Mouse (Mus musculus): ENCODE measurements around the gene Olfr1259.

- TF ChIP-seq POLR2A (IDR thresholded peaks at IDR 0.05; ENCODE audit: insufficient read depth, low read length) (no peak), CTCF (IDR thresholded peaks at IDR 0.05; ENCODE audit: low read depth, low read length) (no peak), EP300 (IDR thresholded peaks at IDR 0.05; ENCODE audit: insufficient read depth, low read depth, low read length) (no peak)
Measured at GRCm38 (mm10) chr2:89927009-89927408, 21.5 kb downstream of the Olfr1259 start, which contains the start of gene Olfr1258.
